Mouse (Mus musculus) stomach, postnatal 0 days (tissue): ENCODE data around the gene Tamm41. TPM values are rescaled to one million over a fixed set of nuclear protein-coding genes. Genes with fewer than 3 reads are reported as not detected.

Source experiments
- ATAC-seq: fragments of 200-750 bp; cut with Nextera tagmentation; 2 replicates; pipeline ENCODE4 v1.8.0; 2017; ENCODE audit not compliant: low FRiP score, low TSS enrichment
- DNase-seq: peaks from one replicate; pipeline ENCODE4 v3.0.0-alpha.2; 2016; ENCODE audit warnings: low spot score
- H3K27ac ChIP-seq: fragments of 300-500 bp; sonication (generic); replicated peaks from 2 replicates; pipeline ENCODE4 v1.5.1; 2014; ENCODE audit warnings: mild to moderate bottlenecking, control low read depth
- H3K27me3 ChIP-seq: fragments of 300-500 bp; sonication (generic); 2 replicates; pipeline ENCODE4 v1.6.1; 2014; ENCODE audit warnings: low read length; ENCODE audit not compliant: control insufficient read depth, insufficient read depth
- H3K36me3 ChIP-seq: fragments of 300-500 bp; sonication (generic); 2 replicates; pipeline ENCODE4 v1.6.1; 2014; ENCODE audit warnings: low read length, mixed read lengths; ENCODE audit not compliant: control insufficient read depth, insufficient read depth
- H3K4me1 ChIP-seq: fragments of 300-500 bp; sonication (generic); replicated peaks from 2 replicates; pipeline ENCODE4 v1.6.1; 2014; ENCODE audit warnings: antibody characterized with exemption; ENCODE audit not compliant: control insufficient read depth, insufficient read depth
- H3K4me2 ChIP-seq: fragments of 300-500 bp; sonication (generic); replicated peaks from 2 replicates; pipeline ENCODE4 v1.6.1; 2014; ENCODE audit warnings: low read depth, mild to moderate bottlenecking, control low read depth, moderate library complexity
- H3K4me3 ChIP-seq: fragments of 300-500 bp; sonication (generic); 2 replicates; pipeline ENCODE4 v1.5.1; 2014; ENCODE audit warnings: low read depth, low read length, control low read depth
- H3K9ac ChIP-seq: fragments of 300-500 bp; sonication (generic); 2 replicates; pipeline ENCODE4 v1.6.1; 2014; ENCODE audit warnings: mild to moderate bottlenecking, low read length, control low read depth, mixed read lengths
- H3K9me3 ChIP-seq: fragments of 300-500 bp; sonication (generic); 2 replicates; pipeline ENCODE4 v1.6.1; 2016; ENCODE audit warnings: low read length; ENCODE audit not compliant: control insufficient read depth
- CTCF ChIP-seq: IDR thresholded peaks from 2 replicates; pipeline ENCODE4 v1.5.1; 2016; ENCODE audit warnings: antibody characterized with exemption, low read depth, mild to moderate bottlenecking, moderate library complexity
- EP300 ChIP-seq: optimal IDR thresholded peaks from 2 replicates; pipeline ENCODE3; 2016; ENCODE audit warnings: antibody characterized with exemption
- WGBS: fragments of 180-500 bp; shearing (Covaris S2); extraction: QIAGEN DNeasy Blood & Tissue Kit; methylation state at CpG from one replicate; pipeline ENCODE4 v1.1.7; 2014; 5-methylcytosine and 5-hydroxymethylcytosine counted together
- polyA plus RNA-seq: library from polyadenylated mRNA; unstranded; fragments of >200 nt; fragmentation: Nextera tagmentation; extraction: Ambion mirVana; gene quantifications from 2 replicates; pipeline ENCODE4 v1.2.1, GENCODE M21; 2015

The Tamm41 gene
- polyA plus RNA-seq, 1 experiment from 2014 or later: 35.8 TPM

GRCm38 (mm10) chr6:115030098-115030497 is 7.6 kb downstream of the Tamm41 start:
- H3K9me3 ChIP-seq: no peaks in the 10 kb centered on the region
- no peak overlapping the region for H3K27ac ChIP-seq
- DNase-seq (peak; percentile 23), ATAC-seq (no peak)
- peaks cover 6% of the 10 kb centered on the region for H3K36me3 ChIP-seq
- TF ChIP-seq CTCF (peak; percentile 69), EP300 (no peak)
- H3K9ac ChIP-seq: no peak overlapping the region
- H3K27me3 ChIP-seq: no peaks in the 10 kb centered on the region
- no peak overlapping the region for H3K4me3 ChIP-seq
- H3K4me1 ChIP-seq: no peaks in the 10 kb centered on the region
- H3K4me2 ChIP-seq: no peak overlapping the region
- 70% methylated on average over 2 of the region's 2 CpGs for WGBS

- Histone ChIP-seq H3K4me1 (no peaks in the 10 kb centered on the region), H3K9me3 (no peaks in the 10 kb centered on the region), H3K9ac (no peak overlapping the region), H3K36me3 (peaks cover 7% of the 10 kb centered on the region), H3K4me3 (no peak overlapping the region), H3K27me3 (no peaks in the 10 kb centered on the region), H3K4me2 (no peak overlapping the region), H3K27ac (no peak overlapping the region)
- WGBS: 55% methylated on average over 2 of the region's 2 CpGs
- ATAC-seq: no peak
- DNase-seq: no peak
- TF ChIP-seq EP300 (no peak), CTCF (peak; percentile 77)
Measured at GRCm38 (mm10) chr6:115029248-115029647, 8.4 kb downstream of the Tamm41 start.

- no peak for ATAC-seq
- Histone ChIP-seq H3K4me1 (no peaks in the 10 kb centered on the region), H3K9ac (no peak overlapping the region), H3K4me2 (no peak overlapping the region), H3K27me3 (no peaks in the 10 kb centered on the region), H3K9me3 (no peaks in the 10 kb centered on the region), H3K27ac (no peak overlapping the region), H3K4me3 (no peak overlapping the region), H3K36me3 (peaks cover 9% of the 10 kb centered on the region)
- WGBS: 86% methylated on average over 14 of the region's 14 CpGs
- TF ChIP-seq EP300 (no peak), CTCF (no peak)
- DNase-seq: no peak
Measured at GRCm38 (mm10) chr6:115027485-115027992, 10.1 kb downstream of the Tamm41 start.

DNA sequence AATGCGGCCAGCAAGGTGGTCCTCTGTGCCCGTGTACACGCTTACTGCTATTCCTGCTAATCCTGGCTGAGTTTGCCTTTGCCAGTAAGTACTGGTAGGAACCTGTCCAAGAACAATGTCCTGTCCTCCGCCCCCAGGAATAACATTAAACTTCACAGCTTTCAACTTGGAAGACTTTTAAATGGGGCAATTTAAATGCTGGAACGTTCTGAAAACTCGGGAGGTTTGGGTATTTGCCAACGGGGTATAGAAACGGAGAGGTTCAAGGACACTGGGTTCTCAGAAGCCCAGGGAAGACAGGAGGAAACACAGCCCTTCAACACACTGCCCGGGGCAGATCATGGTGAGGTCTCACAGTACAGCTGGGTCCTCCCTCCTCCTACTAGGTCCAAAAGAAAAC is 14.8 kb downstream of the Tamm41 start:
- DNase-seq (no peak), ATAC-seq (no peak)
- Histone ChIP-seq H3K9ac (no peak overlapping the region), H3K27ac (no peak overlapping the region), H3K4me1 (no peaks in the 10 kb centered on the region), H3K4me3 (no peak overlapping the region), H3K27me3 (no peaks in the 10 kb centered on the region), H3K4me2 (no peak overlapping the region), H3K36me3 (peaks cover 4% of the 10 kb centered on the region; the same call in 1 of the 2 replicates), H3K9me3 (no peaks in the 10 kb centered on the region)
- WGBS: 72% methylated on average over 9 of the region's 9 CpGs
- TF ChIP-seq EP300 (no peak), CTCF (no peak)

- 82% methylated on average over 13 of the region's 13 CpGs for WGBS
- no peak for TF ChIP-seq CTCF
- TF ChIP-seq EP300: no peak
- Histone ChIP-seq H3K27ac (no peak overlapping the region), H3K36me3 (no peaks in the 10 kb centered on the region), H3K9me3 (no peaks in the 10 kb centered on the region), H3K4me3 (no peak overlapping the region), H3K4me1 (no peaks in the 10 kb centered on the region), H3K27me3 (no peaks in the 10 kb centered on the region), H3K9ac (no peak overlapping the region), H3K4me2 (no peak overlapping the region)
- DNase-seq (peak; percentile 53), ATAC-seq (peak; percentile 86)
Measured at GRCm38 (mm10) chr6:115015461-115015860, 22.2 kb downstream of the Tamm41 start.

GRCm38 (mm10) chr6:115013574-115013973 is 24.1 kb downstream of the Tamm41 start:
- ATAC-seq: no peak

More at GRCm38 (mm10) chr6:115013574-115013973, 24.1 kb downstream of the Tamm41 start:
- TF ChIP-seq EP300 (no peak), CTCF (no peak)
- Histone ChIP-seq H3K4me3 (no peak overlapping the region), H3K36me3 (no peaks in the 10 kb centered on the region; the same call in 1 of the 2 replicates), H3K9ac (no peak overlapping the region), H3K27me3 (no peaks in the 10 kb centered on the region), H3K27ac (no peak overlapping the region), H3K4me1 (no peaks in the 10 kb centered on the region), H3K4me2 (no peak overlapping the region), H3K9me3 (no peaks in the 10 kb centered on the region)
- 77% methylated on average over 4 of the region's 4 CpGs for WGBS
- peak; percentile 22 for DNase-seq
